Mouse (Mus musculus): ENCODE results near the gene Kcnk5.

Gene Kcnk5

DNA sequence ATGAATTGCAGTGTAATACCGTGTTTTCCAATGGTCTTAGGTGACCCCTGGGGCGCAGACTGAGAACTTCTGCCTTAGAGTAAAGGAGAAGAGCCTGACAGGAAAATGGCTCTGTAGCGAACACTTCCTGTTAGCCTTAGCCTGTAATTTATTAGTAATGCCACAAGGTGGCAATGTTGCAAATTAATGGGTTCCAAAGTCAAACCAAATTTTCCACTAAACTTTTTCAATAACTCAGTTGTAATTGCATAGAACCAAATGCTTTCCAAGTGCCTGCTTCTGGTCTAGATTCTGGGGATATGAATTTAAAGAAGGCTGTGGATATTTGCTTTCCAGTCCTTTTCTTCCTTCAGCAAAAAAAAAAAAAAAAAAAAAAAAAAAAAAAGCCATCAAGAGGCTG, 69.4 kb downstream of the Kcnk5 start:
- no peak for DNase-seq

DNA sequence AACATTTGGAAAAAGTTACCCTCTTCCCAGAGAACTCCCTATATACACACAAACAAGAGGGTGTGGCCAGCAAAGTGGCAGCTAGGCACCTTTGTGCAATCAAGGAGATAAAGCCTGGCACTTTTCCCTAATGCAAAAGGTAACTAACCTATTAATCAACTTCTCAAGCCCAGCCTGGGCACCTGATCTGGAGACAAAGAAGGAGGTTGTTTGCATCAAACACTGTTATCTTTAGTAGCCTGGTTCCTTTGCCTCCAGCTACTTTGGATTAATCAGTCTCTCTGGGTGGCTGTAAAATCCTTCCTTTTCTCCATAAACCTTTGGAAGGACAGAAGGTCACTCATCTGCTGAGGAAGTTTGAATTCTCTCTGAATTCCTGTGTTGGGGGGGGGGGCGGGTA, 70.7 kb downstream of the Kcnk5 start:
- DNase-seq, result no peak

DNA sequence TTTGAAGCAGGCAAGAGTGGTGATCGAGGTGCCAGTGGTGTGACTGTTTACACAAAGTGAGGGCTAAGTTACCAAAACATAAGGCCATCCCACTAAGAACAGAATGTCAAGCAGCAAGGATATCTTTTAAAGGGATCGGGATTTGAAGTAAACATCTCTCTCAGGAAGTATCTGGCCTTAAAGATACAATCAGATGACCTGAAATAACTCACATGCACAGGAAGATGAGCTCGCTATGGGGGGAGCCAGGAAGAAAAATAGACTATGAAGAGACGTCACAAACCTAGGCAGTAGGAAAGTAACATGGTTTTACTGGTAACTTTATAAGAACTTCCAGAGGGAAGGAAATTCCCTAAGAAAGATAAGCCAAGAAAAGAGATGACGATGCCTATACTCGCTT, 75.3 kb downstream of the Kcnk5 start:
- no peak for DNase-seq

DNA sequence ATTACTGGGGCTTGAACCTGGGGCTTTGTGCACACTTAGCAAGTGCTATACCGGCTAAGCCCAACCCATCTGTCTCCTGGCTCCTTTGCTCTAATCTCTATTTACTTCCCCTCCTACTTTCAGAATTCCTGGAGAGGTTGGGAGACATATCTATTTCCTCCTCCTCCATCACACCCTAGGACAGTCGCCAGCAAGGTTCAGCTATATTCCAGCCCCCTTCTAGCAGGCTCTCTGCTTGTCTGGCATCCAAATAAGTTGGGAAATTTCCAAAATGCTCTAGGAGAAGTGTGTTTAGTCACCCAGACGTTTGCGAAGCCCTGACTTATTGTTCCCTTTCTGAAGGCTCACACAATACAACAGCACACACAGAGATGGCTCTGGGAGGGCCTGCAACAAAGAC, 78.4 kb downstream of the Kcnk5 start:
- DNase-seq, result no peak

DNA sequence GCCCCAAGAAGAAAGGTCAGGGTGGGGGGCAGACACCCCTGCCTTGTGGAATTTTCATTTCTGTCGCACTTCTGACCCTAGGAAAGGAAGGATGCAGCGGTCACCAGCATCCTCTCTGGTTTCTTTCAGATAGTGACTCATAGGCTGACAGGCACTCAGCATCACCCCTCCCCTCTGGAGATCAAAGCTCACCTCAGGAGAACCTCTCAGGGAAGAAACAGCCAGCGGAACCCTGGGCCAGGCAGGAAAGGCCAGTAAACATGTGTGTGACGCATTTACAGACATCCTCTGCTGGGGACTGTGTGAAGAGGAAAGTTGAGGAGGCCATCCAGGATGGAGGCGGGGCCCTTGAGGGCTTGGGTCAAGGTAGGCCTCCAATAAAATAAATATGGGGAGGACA, 83.5 kb downstream of the Kcnk5 start:
- no peak for DNase-seq

DNA sequence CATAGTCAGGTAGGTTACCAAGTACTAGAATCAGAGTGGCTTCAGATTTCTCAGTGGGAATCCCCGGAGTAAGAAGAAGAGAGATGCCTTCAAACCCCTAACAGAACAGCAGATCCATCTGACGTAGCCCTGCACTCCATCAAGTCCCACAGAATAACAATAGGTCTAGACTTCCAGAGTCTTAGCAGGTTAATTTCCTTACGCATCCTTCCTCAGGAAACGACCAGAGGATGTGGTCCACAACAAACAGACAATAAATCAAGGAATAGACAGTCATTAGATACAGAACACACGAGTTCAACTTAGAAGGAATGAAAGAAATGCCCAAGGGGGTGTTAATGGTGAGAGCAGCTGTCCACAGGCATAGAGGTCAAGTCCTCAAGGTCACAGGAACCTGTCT, 86.7 kb downstream of the Kcnk5 start:
- DNase-seq, result no peak

DNA sequence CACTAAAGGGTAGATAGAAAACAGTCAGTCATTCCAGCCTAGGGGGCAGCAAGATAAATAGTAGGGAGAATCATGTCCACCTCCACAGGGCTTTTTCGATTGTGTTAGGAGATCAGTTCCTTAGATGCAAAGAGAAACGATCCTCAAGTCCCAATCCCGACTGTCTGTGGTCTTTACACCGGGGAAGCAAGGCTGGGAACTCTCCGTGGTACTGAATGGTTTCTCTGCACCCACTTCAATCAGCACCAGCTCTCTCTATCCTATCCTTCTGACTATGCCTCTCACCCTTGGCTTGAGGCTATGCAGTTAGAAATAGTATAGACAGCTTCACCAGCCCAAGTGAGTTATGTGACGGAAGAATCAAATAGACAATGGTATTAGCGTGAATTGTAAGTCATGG, 88.1 kb downstream of the Kcnk5 start:
- no peak for DNase-seq
